Mouse (Mus musculus): Measurements from ENCODE around the gene Dip2c. TPM values are rescaled to one million over a fixed set of nuclear protein-coding genes. Genes with fewer than 3 reads are reported as not detected.
A peak's percentile ranks its signal among the peaks of the same experiment; 100 is the strongest.

Dip2c gene
- total and polyA plus RNA-seq, 3 experiments: under 0.01 TPM; not detected in 2

- no peaks in the 10 kb centered on the region for H3K9me3 ChIP-seq (replicated peaks)
- H3K27me3 ChIP-seq (ENCODE audit: insufficient read depth, low read length): peaks cover 3% of the 10 kb centered on the region; the same call in 1 of the 2 replicates
- no peaks in the 10 kb centered on the region for H3K4me1 ChIP-seq (ENCODE audit: insufficient read depth, low read depth, low read length)
- TF ChIP-seq POLR2AphosphoS5 (IDR thresholded peaks at IDR 0.05; ENCODE audit: insufficient replicate concordance, low read depth, low read length): no peak
- no peak for TF ChIP-seq GATA2 (IDR thresholded peaks at IDR 0.05; ENCODE audit: borderline replicate concordance, low read depth, low read length)
- 0 out of 2 replicates have a peak, but pooled peaks have one; percentile 22 for TF ChIP-seq CTCF (IDR thresholded peaks at IDR 0.05; ENCODE audit: low read depth, low read length)
- no peak for TF ChIP-seq GATA1 (IDR thresholded peaks at IDR 0.05; ENCODE audit: borderline replicate concordance, low read length)
- no peak for TF ChIP-seq TAL1 (conservative IDR thresholded peaks at IDR 0.05; ENCODE audit: low read depth, low read length)
- no peak overlapping the region for H3K4me3 ChIP-seq (ENCODE audit: low read depth, low read length)
- ATAC-seq (ENCODE audit: extremely low read depth, insufficient number of reproducible peaks, low FRiP score, poor library complexity, severe bottlenecking): no peak
- peak; percentile 1 for DNase-seq (ENCODE audit: low spot score)
- H3K36me3 ChIP-seq (replicated peaks): no peaks in the 10 kb centered on the region
Measured at GRCm38 (mm10) chr13:9467216-9467615, 190.9 kb downstream of the Dip2c start.

GRCm38 (mm10) chr13:9473383-9473782 lies 197.1 kb downstream of the Dip2c start:
- H3K27me3 ChIP-seq (ENCODE audit: insufficient read depth, low read length): peaks cover 3% of the 10 kb centered on the region; the same call in 1 of the 2 replicates
- DNase-seq (ENCODE audit: low spot score) (no peak), ATAC-seq (ENCODE audit: extremely low read depth, insufficient number of reproducible peaks, low FRiP score, poor library complexity, severe bottlenecking) (no peak)
- no peaks in the 10 kb centered on the region for H3K4me1 ChIP-seq (ENCODE audit: insufficient read depth, low read depth, low read length)
- H3K36me3 ChIP-seq (replicated peaks): no peaks in the 10 kb centered on the region
- no peak for TF ChIP-seq TAL1 (conservative IDR thresholded peaks at IDR 0.05; ENCODE audit: low read depth, low read length)
- H3K9me3 ChIP-seq (replicated peaks): no peaks in the 10 kb centered on the region
- no peak overlapping the region for H3K4me3 ChIP-seq (ENCODE audit: low read depth, low read length)

GRCm38 (mm10) chr13:9481722-9482121 lies 205.4 kb downstream of the Dip2c start:
- Histone ChIP-seq H3K9me3 (replicated peaks) (no peaks in the 10 kb centered on the region), H3K4me3 (ENCODE audit: low read depth, low read length) (no peak overlapping the region), H3K27me3 (ENCODE audit: insufficient read depth, low read length) (no peaks in the 10 kb centered on the region), H3K4me1 (ENCODE audit: insufficient read depth, low read depth, low read length) (no peaks in the 10 kb centered on the region), H3K36me3 (replicated peaks) (no peaks in the 10 kb centered on the region)
- TF ChIP-seq TAL1 (conservative IDR thresholded peaks at IDR 0.05; ENCODE audit: low read depth, low read length) (no peak), CTCF (IDR thresholded peaks at IDR 0.05; ENCODE audit: low read depth, low read length) (no peak), POLR2AphosphoS5 (IDR thresholded peaks at IDR 0.05; ENCODE audit: insufficient replicate concordance, low read depth, low read length) (no peak), GATA1 (IDR thresholded peaks at IDR 0.05; ENCODE audit: borderline replicate concordance, low read length) (no peak), GATA2 (IDR thresholded peaks at IDR 0.05; ENCODE audit: borderline replicate concordance, low read depth, low read length) (no peak)
- ATAC-seq (ENCODE audit: extremely low read depth, insufficient number of reproducible peaks, low FRiP score, poor library complexity, severe bottlenecking) (no peak), DNase-seq (ENCODE audit: low spot score) (no peak)

GRCm38 (mm10) chr13:9489696-9490095 lies 213.4 kb downstream of the Dip2c start:
- DNase-seq (ENCODE audit: low spot score) (no peak), ATAC-seq (ENCODE audit: extremely low read depth, insufficient number of reproducible peaks, low FRiP score, poor library complexity, severe bottlenecking) (no peak)
- TF ChIP-seq GATA2 (IDR thresholded peaks at IDR 0.05; ENCODE audit: borderline replicate concordance, low read depth, low read length) (no peak), GATA1 (IDR thresholded peaks at IDR 0.05; ENCODE audit: borderline replicate concordance, low read length) (no peak), TAL1 (conservative IDR thresholded peaks at IDR 0.05; ENCODE audit: low read depth, low read length) (no peak), CTCF (IDR thresholded peaks at IDR 0.05; ENCODE audit: low read depth, low read length) (no peak), POLR2AphosphoS5 (IDR thresholded peaks at IDR 0.05; ENCODE audit: insufficient replicate concordance, low read depth, low read length) (no peak)
- H3K9me3 ChIP-seq (replicated peaks): no peaks in the 10 kb centered on the region
- H3K36me3 ChIP-seq (replicated peaks): no peaks in the 10 kb centered on the region
- peaks cover 5% of the 10 kb centered on the region; the same call in 1 of the 2 replicates for H3K27me3 ChIP-seq (ENCODE audit: insufficient read depth, low read length)
- H3K4me3 ChIP-seq (ENCODE audit: low read depth, low read length): no peak overlapping the region
- no peaks in the 10 kb centered on the region for H3K4me1 ChIP-seq (ENCODE audit: insufficient read depth, low read depth, low read length)

GRCm38 (mm10) chr13:9494726-9495125 lies 218.4 kb downstream of the Dip2c start:
- TF ChIP-seq CTCF (IDR thresholded peaks at IDR 0.05; ENCODE audit: low read depth, low read length) (no peak), GATA2 (IDR thresholded peaks at IDR 0.05; ENCODE audit: borderline replicate concordance, low read depth, low read length) (no peak), POLR2AphosphoS5 (IDR thresholded peaks at IDR 0.05; ENCODE audit: insufficient replicate concordance, low read depth, low read length) (no peak)
- ATAC-seq (ENCODE audit: extremely low read depth, insufficient number of reproducible peaks, low FRiP score, poor library complexity, severe bottlenecking) (no peak), DNase-seq (ENCODE audit: low spot score) (no peak)
- H3K4me1 ChIP-seq (ENCODE audit: insufficient read depth, low read depth, low read length): no peaks in the 10 kb centered on the region
- no peaks in the 10 kb centered on the region for H3K9me3 ChIP-seq (replicated peaks)
- H3K27me3 ChIP-seq (ENCODE audit: insufficient read depth, low read length): peaks cover 7% of the 10 kb centered on the region; the same call in 1 of the 2 replicates
- H3K4me3 ChIP-seq (ENCODE audit: low read depth, low read length): no peak overlapping the region; the same call in 1 of the 2 replicates
- no peaks in the 10 kb centered on the region for H3K36me3 ChIP-seq (replicated peaks)

GRCm38 (mm10) chr13:9504118-9504856 lies 228.0 kb downstream of the Dip2c start:
- Histone ChIP-seq H3K4me3 (ENCODE audit: low read depth, low read length) (no peak overlapping the region), H3K27me3 (ENCODE audit: insufficient read depth, low read length) (no peaks in the 10 kb centered on the region), H3K36me3 (replicated peaks) (no peaks in the 10 kb centered on the region), H3K4me1 (ENCODE audit: insufficient read depth, low read depth, low read length) (no peaks in the 10 kb centered on the region), H3K9me3 (replicated peaks) (no peaks in the 10 kb centered on the region)
- no peak for TF ChIP-seq TAL1 (conservative IDR thresholded peaks at IDR 0.05; ENCODE audit: low read depth, low read length)
- ATAC-seq (ENCODE audit: extremely low read depth, insufficient number of reproducible peaks, low FRiP score, poor library complexity, severe bottlenecking) (no peak), DNase-seq (ENCODE audit: low spot score) (no peak)

- H3K4me1 ChIP-seq (ENCODE audit: insufficient read depth, low read depth, low read length): no peaks in the 10 kb centered on the region
- H3K4me3 ChIP-seq (ENCODE audit: low read depth, low read length): no peak overlapping the region
- H3K36me3 ChIP-seq (replicated peaks): no peaks in the 10 kb centered on the region
- no peak for ATAC-seq (ENCODE audit: extremely low read depth, insufficient number of reproducible peaks, low FRiP score, poor library complexity, severe bottlenecking)
- TF ChIP-seq CTCF (IDR thresholded peaks at IDR 0.05; ENCODE audit: low read depth, low read length) (no peak), POLR2AphosphoS5 (IDR thresholded peaks at IDR 0.05; ENCODE audit: insufficient replicate concordance, low read depth, low read length) (no peak), TAL1 (conservative IDR thresholded peaks at IDR 0.05; ENCODE audit: low read depth, low read length) (no peak), GATA2 (IDR thresholded peaks at IDR 0.05; ENCODE audit: borderline replicate concordance, low read depth, low read length) (no peak), GATA1 (IDR thresholded peaks at IDR 0.05; ENCODE audit: borderline replicate concordance, low read length) (no peak)
- DNase-seq (ENCODE audit: low spot score): no peak
- no peaks in the 10 kb centered on the region for H3K9me3 ChIP-seq (replicated peaks)
- peaks cover 2% of the 10 kb centered on the region; the same call in 1 of the 2 replicates for H3K27me3 ChIP-seq (ENCODE audit: insufficient read depth, low read length)
Measured at GRCm38 (mm10) chr13:9538556-9538955, 262.2 kb downstream of the Dip2c start.
